Mouse (Mus musculus): ENCODE measurements around the gene Saa4. TPM values are rescaled to one million over a fixed set of nuclear protein-coding genes. Genes with fewer than 3 reads are reported as not detected.
"Not testable (repeated sequence)": the region's sequence is repeated elsewhere in the genome, so short reads cannot be mapped to it uniquely, and the experiment has no call there.

The Saa4 gene
- polyA plus RNA-seq, 2 experiments from 2014 or later, result not detected

DNA sequence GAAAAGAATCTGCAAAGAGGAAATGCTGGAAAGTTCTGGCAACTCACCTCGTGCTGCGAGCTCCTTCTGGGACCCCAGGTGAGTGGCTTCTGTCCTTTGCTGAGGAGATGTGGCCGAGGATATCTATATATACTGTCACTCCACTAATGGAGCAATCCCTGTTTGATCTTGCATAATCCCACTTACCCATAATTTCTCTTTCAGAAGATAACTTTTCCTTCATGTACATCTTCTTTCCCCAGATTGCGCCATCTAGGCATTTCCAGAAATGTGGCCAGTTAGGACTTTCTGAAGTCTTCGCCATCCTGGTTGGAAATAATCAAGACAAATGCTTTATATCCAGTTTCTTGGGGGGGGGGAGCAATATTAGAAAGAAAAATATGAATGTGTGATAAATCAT is 16.8 kb downstream of the Saa4 start, which contains the start of gene Saa3:
Gene Saa3 (minus strand): TSS at position 101 of the 400 bp plus-strand sequence.
- ATAC-seq, result no peak

DNA sequence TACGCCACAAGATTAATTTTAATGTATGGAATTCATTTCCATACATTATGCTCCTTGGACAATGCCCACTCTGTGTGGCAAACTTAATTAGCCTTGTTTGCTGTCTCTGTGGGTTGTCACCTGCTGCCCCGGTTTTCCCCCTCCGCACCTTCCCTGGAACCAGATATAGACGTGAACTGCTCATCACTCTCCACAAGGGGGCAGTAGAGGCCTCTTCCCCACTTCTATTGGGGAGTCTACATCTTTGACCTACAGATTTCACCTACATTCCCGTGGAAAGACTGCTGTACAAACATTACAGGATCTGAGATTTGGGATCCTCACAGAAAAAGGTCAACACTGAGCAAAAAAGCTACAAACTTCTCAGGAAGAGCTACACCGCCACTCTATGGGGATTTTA is 17.9 kb downstream of the Saa4 start:
- ATAC-seq, result peak; percentile 33

DNA sequence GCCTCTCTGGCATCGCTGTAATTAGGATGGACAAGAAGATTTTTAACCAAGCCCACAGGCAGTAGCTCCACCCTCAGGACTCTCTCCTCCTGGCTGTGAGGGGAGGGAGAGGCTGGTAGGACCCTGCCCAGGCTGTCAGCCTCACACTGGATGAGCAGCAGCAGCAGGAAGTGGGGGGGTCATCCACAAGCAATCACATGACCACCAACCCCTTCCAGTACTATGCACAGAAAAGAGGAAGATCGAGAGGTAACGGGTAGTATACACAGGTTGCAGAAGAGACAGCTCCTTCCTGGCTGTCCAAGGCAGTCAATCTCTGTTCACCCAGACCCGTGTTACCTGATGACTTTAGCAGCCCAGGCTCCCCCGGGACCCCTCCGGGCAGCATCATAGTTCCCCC is 20.2 kb downstream of the Saa4 start:
- no peak for ATAC-seq

DNA sequence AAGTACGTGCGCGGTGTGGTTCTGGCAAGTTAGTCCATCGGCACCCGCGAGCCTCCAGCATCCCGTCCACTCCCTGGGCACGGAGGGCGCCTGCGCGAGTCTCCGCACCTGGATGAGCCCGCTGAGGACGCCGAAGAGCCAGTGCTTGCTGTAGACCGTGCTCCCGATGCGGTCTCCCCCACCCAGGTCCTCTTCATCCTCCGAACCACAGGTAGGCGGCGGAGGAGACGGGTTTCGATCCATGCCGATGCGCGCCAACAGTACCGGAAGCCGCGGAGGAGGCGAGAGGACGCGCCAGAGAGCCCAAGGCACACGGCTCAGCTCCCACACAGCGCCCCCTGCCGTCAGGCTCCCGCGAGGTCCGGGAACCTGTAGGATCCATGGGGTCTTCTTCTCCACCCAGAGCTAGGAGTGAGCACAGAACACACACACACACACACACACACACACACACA is 22.0 kb downstream of the Saa4 start, which contains the start of gene Saal1:
Gene Saal1 (minus strand): TSS at position 291 of the 455 bp plus-strand sequence.
- peak; percentile 96 for ATAC-seq

DNA sequence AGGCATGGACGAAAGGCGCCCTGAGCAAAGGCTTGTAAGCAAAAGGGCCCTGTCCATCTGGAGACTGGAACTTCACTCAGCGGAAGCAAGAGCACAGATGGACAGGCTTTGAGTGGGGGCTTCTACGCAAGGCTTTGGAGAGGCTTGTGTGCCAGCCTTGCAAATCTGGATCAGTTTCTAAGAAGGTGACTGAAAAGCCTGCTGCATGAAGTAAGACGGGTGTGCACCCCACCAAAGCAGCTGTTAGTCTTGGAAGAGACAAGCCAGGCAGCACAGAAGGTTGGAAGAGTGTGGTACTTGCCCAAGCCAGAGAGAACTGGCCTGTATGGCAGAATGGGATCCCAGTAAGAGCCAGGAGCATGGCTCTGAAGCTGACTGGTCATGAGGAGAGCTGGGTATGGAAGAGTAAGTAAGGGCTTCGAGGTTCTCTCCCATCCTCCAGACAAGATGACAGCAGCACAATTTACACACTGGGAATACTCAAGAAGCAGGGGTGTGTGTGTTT is 31.8 kb downstream of the Saa4 start:
- no peak for ATAC-seq

DNA sequence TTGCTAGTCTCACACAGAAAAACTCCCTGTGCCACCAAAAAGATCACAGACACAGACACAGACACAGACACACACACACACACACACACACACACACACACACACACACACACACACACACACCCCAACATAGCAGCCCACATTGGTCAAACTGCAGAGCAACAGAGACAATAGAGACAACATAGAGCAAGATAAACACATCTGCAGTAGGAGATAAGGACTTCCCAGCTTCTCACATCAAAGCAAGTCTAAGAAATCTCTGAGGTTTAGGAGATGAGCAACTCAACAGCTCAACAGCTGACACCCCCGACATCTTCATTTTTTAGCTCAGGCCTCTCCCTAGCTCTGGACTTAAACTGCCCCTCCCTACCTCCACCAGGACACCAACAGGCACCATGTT is 35.6 kb downstream of the Saa4 start:
- ATAC-seq, result no peak

DNA sequence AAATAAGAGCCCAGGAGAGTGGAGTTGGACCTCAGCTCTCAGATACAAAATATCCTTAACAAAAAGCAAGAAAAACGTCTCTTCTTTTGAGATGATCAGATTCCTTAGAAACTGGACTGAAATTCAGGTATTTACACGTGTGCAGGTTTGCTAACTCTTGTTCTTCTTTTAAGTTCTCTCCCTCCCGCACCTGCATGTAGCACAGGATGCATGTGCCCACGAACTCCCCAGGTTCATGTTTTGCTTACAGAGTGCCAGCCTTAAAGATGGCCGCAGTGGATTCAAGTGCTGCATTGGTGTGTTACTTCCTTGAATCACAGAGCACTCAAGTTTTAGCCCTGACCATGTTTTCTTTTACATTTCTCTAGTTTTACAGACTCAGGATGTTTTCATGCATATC is 45.6 kb downstream of the Saa4 start:
- ATAC-seq, result no peak

DNA sequence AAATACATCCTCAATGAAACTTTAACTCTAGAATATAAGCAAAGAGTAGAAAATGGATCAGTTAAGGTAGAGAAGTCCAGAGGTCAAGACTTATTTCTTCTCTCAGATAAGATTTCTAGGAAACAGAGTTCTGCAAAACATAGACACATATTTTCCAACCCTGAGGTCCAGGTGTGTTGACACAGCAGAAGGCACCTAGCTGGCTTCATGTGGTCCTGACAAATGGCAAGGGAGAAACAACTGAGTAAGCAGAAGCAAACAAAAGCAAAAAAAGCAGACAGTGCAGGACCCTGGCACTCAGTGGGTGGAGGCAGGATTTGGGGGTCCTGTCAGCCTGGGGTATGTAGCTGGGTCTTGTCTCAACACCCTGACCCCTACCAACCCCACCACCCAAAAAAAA is 51.7 kb downstream of the Saa4 start:
- no peak for ATAC-seq

DNA sequence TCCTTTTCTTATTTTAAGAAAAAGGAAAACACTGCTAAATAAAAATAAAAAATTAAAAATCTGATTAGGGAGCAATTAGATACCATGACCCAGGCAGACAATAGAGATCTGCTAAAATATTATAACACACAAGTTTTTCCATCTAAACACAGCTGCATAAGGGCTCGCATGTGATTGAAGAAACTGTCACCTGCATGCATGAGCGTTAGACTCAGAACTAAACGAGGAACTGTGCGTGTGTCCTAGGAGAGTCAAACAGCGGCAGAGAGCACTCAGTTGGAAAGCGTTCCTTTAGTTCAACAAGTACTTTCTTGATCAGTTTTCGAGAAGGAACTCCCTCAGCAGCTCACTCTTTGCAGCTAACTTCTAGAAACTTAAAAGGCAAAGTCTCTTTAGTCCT is 53.4 kb downstream of the Saa4 start:
- not testable (repeated sequence) for ATAC-seq

DNA sequence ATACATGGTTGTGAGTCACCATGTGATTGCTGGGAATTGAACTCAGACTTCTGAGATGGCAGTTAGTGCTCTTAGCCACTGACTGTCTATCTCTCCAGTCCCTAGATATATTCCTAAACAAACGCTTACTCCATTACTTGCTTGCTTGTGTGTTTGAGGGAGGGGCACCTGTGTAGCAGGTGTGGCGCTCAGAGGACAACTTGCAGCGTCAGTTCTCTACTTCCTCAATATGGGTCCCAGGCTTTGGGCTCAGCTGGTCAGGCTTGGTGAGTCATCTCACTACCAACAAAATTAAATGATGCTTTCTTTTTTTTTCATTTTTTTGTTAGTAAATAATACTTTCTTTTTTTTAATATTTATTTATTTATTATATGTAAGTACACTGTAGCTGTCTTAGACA is 54.0 kb downstream of the Saa4 start:
- ATAC-seq, result no peak

Other genes starting within 250 kb of the Saa4 start
- gene Sergef, start 92.8 kb downstream of the Saa4 start, polyA plus RNA-seq (2017; shearing (Covaris generic)), result 10 to 100 TPM; 17.9 to 18.3 TPM
- gene Tph1, start 60.1 kb downstream of the Saa4 start, polyA plus RNA-seq (2017; shearing (Covaris generic)), result under 1 TPM in 1 of 2 experiments, not detected in 1; 0.99 TPM
- 10 to 100 TPM; 17.6 to 18.9 TPM for gene Saal1, start 21.9 kb downstream of the Saa4 start, polyA plus RNA-seq (2017; shearing (Covaris generic))
- not detected for gene Saa3, start 16.9 kb downstream of the Saa4 start, polyA plus RNA-seq (2017; shearing (Covaris generic))
- under 1 TPM in 1 of 2 experiments, not detected in 1; 0.20 TPM for gene Saa1, start 10.4 kb upstream of the Saa4 start, polyA plus RNA-seq (2017; shearing (Covaris generic))
- under 1 TPM in 1 of 2 experiments, not detected in 1; 0.25 TPM for gene Saa2, start 19.2 kb upstream of the Saa4 start, polyA plus RNA-seq (2017; shearing (Covaris generic))
- 10 to 100 TPM; 17.6 to 17.8 TPM for gene Hps5, start 63.5 kb upstream of the Saa4 start, polyA plus RNA-seq (2017; shearing (Covaris generic))
- gene Gtf2h1, start 63.5 kb upstream of the Saa4 start, polyA plus RNA-seq (2017; shearing (Covaris generic)), result 10 to 100 TPM; 22.9 to 23.4 TPM
- gene Ldha, start 108.9 kb upstream of the Saa4 start, polyA plus RNA-seq (2017; shearing (Covaris generic)), result 1,000 to 10,000 TPM; 1,036 to 1,248 TPM
- not detected for gene Ldhc, start 128.6 kb upstream of the Saa4 start, polyA plus RNA-seq (2017; shearing (Covaris generic))
- 100 to 1,000 TPM in 1 of 2 experiments, 10 to 100 TPM in 1; 85.8 to 103 TPM for gene Tsg101, start 187.4 kb upstream of the Saa4 start, polyA plus RNA-seq (2017; shearing (Covaris generic))
- 1 to 10 TPM; 6.4 to 8.0 TPM for gene Uevld, start 225.9 kb upstream of the Saa4 start, polyA plus RNA-seq (2017; shearing (Covaris generic))

Data from activated CD4-positive, CD25-positive, alpha-beta regulatory T cell, adult 4 months (primary cell).